In the genomic region with DNA sequence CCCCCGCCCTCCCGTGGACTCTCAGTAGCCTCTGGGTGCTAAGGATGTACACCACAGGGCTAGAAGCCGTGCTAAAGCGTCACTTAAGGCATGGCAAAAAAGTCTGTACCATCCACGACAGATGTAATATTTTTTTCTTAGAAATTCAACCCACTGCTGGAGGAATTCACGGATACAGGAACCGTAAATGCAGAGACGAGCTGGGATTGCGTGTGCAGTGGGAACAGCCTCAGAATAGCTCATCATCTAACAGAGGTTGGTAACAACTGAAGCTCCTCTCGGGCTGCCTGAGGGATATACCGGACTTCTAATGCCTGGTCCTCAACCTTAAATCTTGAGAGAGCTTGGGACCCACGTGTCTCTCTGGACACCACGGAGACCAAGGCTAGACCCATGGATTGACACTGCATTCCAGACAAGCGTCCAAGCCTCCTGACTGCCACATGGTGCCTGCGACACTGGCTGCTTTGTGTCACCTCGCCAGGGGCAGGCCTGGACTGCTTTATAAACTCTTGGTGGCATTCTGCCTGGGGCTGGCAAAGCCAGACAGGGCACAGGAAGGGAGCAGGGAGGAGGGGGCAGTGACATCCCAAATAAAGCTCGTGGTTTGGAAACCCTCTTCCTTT, we compare ENCODE assay signal across 10 mouse cellular contexts. TPM values are rescaled to one million over a fixed set of nuclear protein-coding genes. Genes with fewer than 3 reads are reported as not detected.
DNase-seq lines count a peak whose midpoint lies in the region; ATAC-seq lines count a peak whose summit lies in the region.
"Had no signal": no experiment of that assay in that cellular context is flagged by ENCODE, and none has a peak within 500 bp of the region (broad histone marks: within the 10 kb centered on the region; RNA-seq: fewer than 3 reads in every experiment).

No protein-coding gene starts in this region.

- no peak for DNase-seq in forebrain, embryonic 10.5 days (ENCODE audit: extremely low spot score, low spot score)
- no peak for DNase-seq in neural tube, embryonic 11.5 days (ENCODE audit: low spot score)
- no peak for DNase-seq in neural tube, embryonic 10.5 days (ENCODE audit: extremely low spot score, low spot score)
- peak; percentile 28 for DNase-seq in left cerebral cortex, adult 11 months (ENCODE audit: low spot score)
- no peak for DNase-seq in thymus, postnatal 14 days
- DNase-seq in gastrocnemius, postnatal 36 days, result no peak
- DNase-seq: B cell, adult 2 months; lung, embryonic 14.5 days had no signal

- intact Hi-C loops in gastrocnemius, postnatal 36 days (cut with DNase I), result no loop called here

- no peaks in the 10 kb centered on the region for H3K36me3 ChIP-seq in forebrain, embryonic 10.5 days (replicated peaks)
- H3K36me3 ChIP-seq in forebrain, embryonic 16.5 days (ENCODE audit: control insufficient read depth, insufficient read depth), result no peaks in the 10 kb centered on the region
- no peaks in the 10 kb centered on the region for H3K36me3 ChIP-seq in neural tube, embryonic 11.5 days (ENCODE audit: control insufficient read depth, insufficient read depth, low read length)
- no peaks in the 10 kb centered on the region for H3K36me3 ChIP-seq in intestine, embryonic 15.5 days

- no peak overlapping the region for H3K4me2 ChIP-seq in forebrain, embryonic 16.5 days (ENCODE audit: low read length)
- H3K4me2 ChIP-seq in neural tube, embryonic 11.5 days (ENCODE audit: low read depth), result no peak overlapping the region
- H3K4me2 ChIP-seq in intestine, embryonic 15.5 days (replicated peaks), result no peak overlapping the region
- H3K4me2 ChIP-seq: lung, embryonic 14.5 days had no signal

- H3K27me3 ChIP-seq in forebrain, embryonic 10.5 days (ENCODE audit: poor library complexity, severe bottlenecking), result no peaks in the 10 kb centered on the region
- H3K27me3 ChIP-seq in forebrain, embryonic 16.5 days (replicated peaks; ENCODE audit: control insufficient read depth, insufficient read depth, low read length), result no peaks in the 10 kb centered on the region
- H3K27me3 ChIP-seq in neural tube, embryonic 11.5 days (ENCODE audit: control insufficient read depth, insufficient read depth, low read length), result no peaks in the 10 kb centered on the region
- H3K27me3 ChIP-seq in intestine, embryonic 15.5 days (replicated peaks), result no peaks in the 10 kb centered on the region

- ATAC-seq in forebrain, embryonic 16.5 days, result no peak
- ATAC-seq in neural tube, embryonic 11.5 days (ENCODE audit: insufficient read depth, low FRiP score, low TSS enrichment), result no peak
- no peak for ATAC-seq in intestine, embryonic 15.5 days

- H3K4me3 ChIP-seq in forebrain, embryonic 10.5 days, result no peak overlapping the region
- no peak overlapping the region for H3K4me3 ChIP-seq in forebrain, embryonic 16.5 days (replicated peaks; ENCODE audit: low read length)
- no peak overlapping the region for H3K4me3 ChIP-seq in neural tube, embryonic 11.5 days (ENCODE audit: low read depth, low read length)
- H3K4me3 ChIP-seq in intestine, embryonic 15.5 days (replicated peaks), result no peak overlapping the region

- no peaks in the 10 kb centered on the region for H3K9me3 ChIP-seq in forebrain, embryonic 10.5 days
- H3K9me3 ChIP-seq in forebrain, embryonic 16.5 days (ENCODE audit: control insufficient read depth, low read length), result no peaks in the 10 kb centered on the region
- H3K9me3 ChIP-seq in neural tube, embryonic 11.5 days (ENCODE audit: control insufficient read depth, low read length), result no peaks in the 10 kb centered on the region
- H3K9me3 ChIP-seq in intestine, embryonic 15.5 days, result no peaks in the 10 kb centered on the region

- H3K9ac ChIP-seq in forebrain, embryonic 16.5 days (replicated peaks; ENCODE audit: low read depth, low read length), result no peak overlapping the region
- peak overlapping the region; percentile 29 for H3K9ac ChIP-seq in neural tube, embryonic 11.5 days (ENCODE audit: low read length)
- H3K9ac ChIP-seq in intestine, embryonic 15.5 days, result no peak overlapping the region
- H3K9ac ChIP-seq: lung, embryonic 14.5 days had no signal

- 85% methylated on average over 17 of the region's 17 CpGs for WGBS in forebrain, embryonic 10.5 days
- WGBS in forebrain, embryonic 16.5 days, result 76% methylated on average over 17 of the region's 17 CpGs
- 77% methylated on average over 17 of the region's 17 CpGs for WGBS in neural tube, embryonic 11.5 days
- 80% methylated on average over 17 of the region's 17 CpGs for WGBS in intestine, embryonic 15.5 days

- H3K27ac ChIP-seq in forebrain, embryonic 10.5 days, result 0 out of 2 replicates have a peak overlapping the region, but pooled peaks have one; percentile 21
- H3K27ac ChIP-seq in forebrain, embryonic 16.5 days (ENCODE audit: low read length), result no peak overlapping the region
- no peak overlapping the region for H3K27ac ChIP-seq in neural tube, embryonic 11.5 days (ENCODE audit: low read depth, low read length)
- H3K27ac ChIP-seq in intestine, embryonic 15.5 days, result no peak overlapping the region

- H3K4me1 ChIP-seq in forebrain, embryonic 10.5 days, result no peaks in the 10 kb centered on the region
- no peaks in the 10 kb centered on the region for H3K4me1 ChIP-seq in forebrain, embryonic 16.5 days (replicated peaks; ENCODE audit: control insufficient read depth, insufficient read depth, low read length)
- no peaks in the 10 kb centered on the region for H3K4me1 ChIP-seq in neural tube, embryonic 11.5 days (ENCODE audit: control insufficient read depth, insufficient read depth, low read length)
- H3K4me1 ChIP-seq in intestine, embryonic 15.5 days (replicated peaks), result no peaks in the 10 kb centered on the region

RNA-seq across cellular contexts. Expression of a gene that starts 23.5 kb away (rescaled TPM):
- polyA plus RNA-seq in forebrain, embryonic 10.5 days (2016; fragmentation: Nextera tagmentation; extraction: Ambion mirVana), result 29.4 and 30.0 TPM in 2 replicates
- 105 and 107 TPM in 2 replicates for polyA plus RNA-seq in forebrain, embryonic 16.5 days (2015; fragmentation: Nextera tagmentation; extraction: Ambion mirVana)
- 27.6 and 36.9 TPM in 2 replicates for polyA plus RNA-seq in neural tube, embryonic 11.5 days (2014; fragmentation: Nextera tagmentation; extraction: Ambion mirVana)
- 27.0 and 27.1 TPM in 2 replicates for polyA plus RNA-seq in intestine, embryonic 15.5 days (2015; fragmentation: Nextera tagmentation; extraction: Ambion mirVana)
- 1 to 10 TPM; 6.1 to 7.8 TPM for total RNA-seq in gastrocnemius, postnatal 36 days (2021)
